Mouse (Mus musculus) limb, embryonic 10.5 days (tissue): ENCODE measurements around the gene Acadm. TPM values are rescaled to one million over a fixed set of nuclear protein-coding genes. Genes with fewer than 3 reads are reported as not detected.

Experiments used
- DNase-seq: peaks from one replicate; pipeline ENCODE4 v3.0.0-alpha.2; 2017; ENCODE audit warnings: low spot score
- H3K27ac ChIP-seq: fragments of 300-500 bp; sonication (generic); 2 replicates; pipeline ENCODE4 v1.5.1; 2016; ENCODE audit warnings: mild to moderate bottlenecking
- H3K27me3 ChIP-seq: fragments of 300-500 bp; sonication (generic); 2 replicates; pipeline ENCODE4 v1.6.1; 2016; ENCODE audit warnings: low read depth, mild to moderate bottlenecking; ENCODE audit not compliant: poor library complexity, severe bottlenecking
- H3K36me3 ChIP-seq: fragments of 300-500 bp; sonication (generic); 2 replicates; pipeline ENCODE4 v1.6.1; 2016; ENCODE audit warnings: mild to moderate bottlenecking, moderate library complexity
- H3K4me1 ChIP-seq: fragments of 300-500 bp; sonication (generic); 2 replicates; pipeline ENCODE4 v1.6.1; 2016
- H3K4me3 ChIP-seq: fragments of 300-500 bp; sonication (generic); 2 replicates; pipeline ENCODE4 v1.5.1; 2016; ENCODE audit warnings: mild to moderate bottlenecking, moderate library complexity
- H3K9me3 ChIP-seq: fragments of 300-500 bp; sonication (generic); replicated peaks from 2 replicates; pipeline ENCODE4 v1.6.1; 2016; ENCODE audit warnings: mild to moderate bottlenecking
- WGBS: fragments of 180-500 bp; shearing (Covaris S2); methylation state at CpG from one replicate; pipeline ENCODE4 v1.1.7; 2016; 5-methylcytosine and 5-hydroxymethylcytosine counted together
- polyA plus RNA-seq: library from polyadenylated mRNA; unstranded; fragments of >200 nt; fragmentation: Nextera tagmentation; extraction: Ambion mirVana; gene quantifications from 2 replicates; pipeline ENCODE4 v1.2.1, GENCODE M21; 2016

The Acadm gene
- polyA plus RNA-seq = 30.7 and 35.3 TPM in 2 replicates

DNA sequence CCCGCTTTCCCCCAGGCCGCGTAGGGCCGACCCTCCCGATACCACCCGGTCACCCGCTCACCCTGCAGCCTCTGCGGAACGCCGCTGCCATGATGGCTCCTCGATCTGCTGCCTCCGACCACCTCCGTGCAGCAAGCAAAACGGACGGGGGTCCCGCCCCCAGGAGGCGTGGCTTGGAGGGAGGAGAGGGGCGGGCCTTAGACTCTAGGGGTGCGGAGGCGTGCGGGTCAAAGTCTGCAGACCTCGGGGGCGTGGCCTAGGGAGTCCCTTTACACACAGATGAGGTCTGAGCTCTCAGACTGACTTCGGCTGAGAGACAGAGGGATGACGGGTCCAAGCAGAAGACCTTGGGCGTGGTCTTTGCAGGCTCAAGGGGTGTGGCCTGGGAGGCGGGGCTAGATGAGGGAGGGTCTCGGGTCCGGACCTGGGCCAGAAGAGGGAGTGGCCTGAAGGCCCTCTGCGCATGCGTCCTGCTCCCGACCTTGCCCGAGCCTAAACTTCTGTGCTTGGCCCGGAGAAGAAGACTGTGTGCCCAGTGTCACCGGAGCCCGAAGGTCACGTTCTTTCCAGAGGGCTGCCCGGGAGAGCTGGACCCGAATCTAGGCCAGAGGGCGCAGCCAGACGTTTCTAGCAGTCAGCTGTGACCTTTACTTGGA, at the start of gene Acadm:
Gene Acadm (minus strand): TSS at position 298 of the 656 bp plus-strand sequence.
- Histone ChIP-seq H3K27me3 (no peaks in the 10 kb centered on the region), H3K27ac (peak within 1 kb of the TSS; percentile 90), H3K9me3 (no peaks in the 10 kb centered on the region), H3K4me1 (peaks cover 23% of the 10 kb centered on the region), H3K4me3 (peak within 1 kb of the TSS; percentile 81), H3K36me3 (peaks cover 9% of the 10 kb centered on the region)
- WGBS = under 1% methylated on average over 41 of the region's 41 CpGs
- peak; percentile 99 for DNase-seq

DNA sequence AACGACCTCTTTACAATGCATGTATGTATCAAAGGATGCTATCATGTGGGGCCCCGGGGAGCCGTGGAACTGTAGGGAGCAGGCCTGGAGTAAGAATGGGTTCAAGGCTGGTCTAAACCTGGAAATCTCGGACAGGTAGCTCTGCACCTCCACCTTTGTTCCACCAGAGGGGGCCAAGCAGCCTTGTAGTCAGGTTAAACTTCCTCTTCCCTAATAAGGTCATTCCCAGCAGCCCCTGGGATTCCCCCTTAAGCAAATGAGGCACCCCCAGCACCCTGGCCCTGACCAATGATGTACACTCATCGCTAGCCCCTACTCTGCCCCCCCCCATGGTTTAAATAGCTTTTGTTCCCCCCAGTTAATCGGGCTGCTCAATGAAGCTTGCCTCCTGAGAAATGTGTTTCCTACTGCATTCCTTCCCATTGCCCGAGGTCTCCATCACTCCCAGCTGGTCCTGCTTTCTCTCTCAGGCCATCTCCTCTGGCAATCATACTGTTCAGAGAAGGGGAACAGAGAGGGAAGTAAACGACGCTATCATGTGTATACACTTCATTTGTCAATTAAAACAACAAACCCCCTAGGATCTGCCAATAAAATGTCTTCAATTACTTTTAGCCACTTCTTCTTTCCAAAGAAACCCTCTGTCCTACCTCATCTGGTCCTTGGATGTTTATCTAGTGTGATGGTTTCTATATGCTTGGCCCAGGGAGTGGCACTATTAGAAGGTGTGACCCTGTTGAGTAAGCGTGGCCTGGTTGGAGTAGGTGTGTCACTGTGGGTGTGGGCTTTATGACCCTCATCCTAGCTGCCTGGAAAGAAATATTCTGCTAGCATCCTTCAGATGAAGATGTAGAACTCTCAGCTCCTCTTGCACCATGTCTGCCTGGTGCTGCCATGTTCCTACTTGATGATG, 40.3 kb upstream of the Acadm start:
- no peaks in the 10 kb centered on the region for H3K27me3 ChIP-seq
- no peaks in the 10 kb centered on the region for H3K36me3 ChIP-seq
- DNase-seq = peak; percentile 49
- WGBS = 54% methylated on average over 10 of the region's 10 CpGs
- no peaks in the 10 kb centered on the region for H3K9me3 ChIP-seq
- H3K4me3 ChIP-seq = no peak overlapping the region
- no peak overlapping the region for H3K27ac ChIP-seq
- no peaks in the 10 kb centered on the region for H3K4me1 ChIP-seq

DNA sequence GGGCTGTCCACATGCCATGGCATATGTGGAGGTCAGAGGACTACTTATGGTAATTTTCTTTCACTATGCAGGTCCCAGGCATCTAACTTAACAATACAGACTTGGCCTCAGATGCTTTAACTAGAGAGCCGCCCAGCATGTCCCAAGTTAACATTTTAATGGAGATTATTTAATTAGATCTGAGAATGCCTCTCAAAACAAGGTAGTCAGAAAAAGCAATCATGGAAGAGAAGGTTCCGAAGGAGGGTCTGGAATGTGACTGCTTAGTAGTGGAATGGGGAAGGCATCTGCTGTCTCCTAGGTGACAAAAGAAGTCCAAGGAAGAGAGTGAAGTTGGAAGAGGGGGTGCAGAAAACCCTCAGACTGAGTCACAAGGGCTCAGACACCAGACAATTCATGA, 36.2 kb upstream of the Acadm start:
- H3K27me3 ChIP-seq = peaks cover 22% of the 10 kb centered on the region
- no peak overlapping the region for H3K27ac ChIP-seq
- H3K36me3 ChIP-seq = no peaks in the 10 kb centered on the region
- H3K4me1 ChIP-seq = no peaks in the 10 kb centered on the region
- H3K4me3 ChIP-seq = no peak overlapping the region
- no peaks in the 10 kb centered on the region for H3K9me3 ChIP-seq
- 76% methylated on average over 2 of the region's 2 CpGs for WGBS
- no peak for DNase-seq

DNA sequence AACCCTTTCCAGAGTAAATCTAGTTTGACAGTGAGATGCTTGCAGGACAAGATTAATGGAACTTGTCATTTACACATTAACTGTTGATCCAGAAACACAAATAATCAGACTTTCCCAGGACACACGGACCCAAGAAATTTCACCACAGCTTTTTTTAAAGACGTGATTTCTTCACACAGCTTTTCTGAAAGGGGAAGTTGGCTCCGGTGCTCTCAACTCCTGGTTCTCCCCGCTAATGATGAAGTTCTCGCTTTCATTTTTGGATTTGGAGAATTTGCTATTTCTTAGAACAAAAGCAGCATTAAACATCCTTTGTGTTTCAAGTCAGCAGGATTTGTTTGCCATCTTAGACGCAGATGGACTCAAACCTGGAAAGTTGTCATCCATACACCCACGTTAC, 31.4 kb upstream of the Acadm start:
- H3K4me1 ChIP-seq = peaks cover 20% of the 10 kb centered on the region
- no peak overlapping the region for H3K4me3 ChIP-seq
- H3K27ac ChIP-seq = no peak overlapping the region
- H3K27me3 ChIP-seq = peaks cover 70% of the 10 kb centered on the region
- no peaks in the 10 kb centered on the region for H3K36me3 ChIP-seq
- no peak for DNase-seq
- no peaks in the 10 kb centered on the region for H3K9me3 ChIP-seq
- 87% methylated on average over 7 of the region's 7 CpGs for WGBS

DNA sequence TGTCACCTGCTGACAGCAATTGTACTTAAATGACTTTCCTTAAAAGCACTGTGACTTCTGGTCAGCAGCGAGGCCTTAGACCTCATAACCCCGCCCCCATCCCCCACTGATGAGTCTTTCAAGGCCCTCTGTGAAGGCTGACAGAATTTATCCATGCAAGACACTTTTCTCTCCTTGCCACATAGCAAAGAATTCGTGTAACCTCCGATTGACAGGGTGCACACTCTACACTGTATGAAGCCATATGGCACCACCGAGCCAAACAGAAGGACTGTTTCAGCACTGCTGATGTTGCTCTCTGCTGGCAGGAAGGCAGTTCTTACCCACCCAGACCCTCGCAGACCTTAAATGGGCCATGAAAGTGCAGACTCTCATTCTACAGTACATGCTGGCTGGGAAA, 30.6 kb upstream of the Acadm start:
- no peaks in the 10 kb centered on the region for H3K9me3 ChIP-seq
- peaks cover 20% of the 10 kb centered on the region for H3K4me1 ChIP-seq
- no peak for DNase-seq
- no peak overlapping the region for H3K27ac ChIP-seq
- 10% methylated on average over 6 of the region's 6 CpGs for WGBS
- peaks cover 76% of the 10 kb centered on the region for H3K27me3 ChIP-seq
- H3K36me3 ChIP-seq = no peaks in the 10 kb centered on the region
- no peak overlapping the region for H3K4me3 ChIP-seq

DNA sequence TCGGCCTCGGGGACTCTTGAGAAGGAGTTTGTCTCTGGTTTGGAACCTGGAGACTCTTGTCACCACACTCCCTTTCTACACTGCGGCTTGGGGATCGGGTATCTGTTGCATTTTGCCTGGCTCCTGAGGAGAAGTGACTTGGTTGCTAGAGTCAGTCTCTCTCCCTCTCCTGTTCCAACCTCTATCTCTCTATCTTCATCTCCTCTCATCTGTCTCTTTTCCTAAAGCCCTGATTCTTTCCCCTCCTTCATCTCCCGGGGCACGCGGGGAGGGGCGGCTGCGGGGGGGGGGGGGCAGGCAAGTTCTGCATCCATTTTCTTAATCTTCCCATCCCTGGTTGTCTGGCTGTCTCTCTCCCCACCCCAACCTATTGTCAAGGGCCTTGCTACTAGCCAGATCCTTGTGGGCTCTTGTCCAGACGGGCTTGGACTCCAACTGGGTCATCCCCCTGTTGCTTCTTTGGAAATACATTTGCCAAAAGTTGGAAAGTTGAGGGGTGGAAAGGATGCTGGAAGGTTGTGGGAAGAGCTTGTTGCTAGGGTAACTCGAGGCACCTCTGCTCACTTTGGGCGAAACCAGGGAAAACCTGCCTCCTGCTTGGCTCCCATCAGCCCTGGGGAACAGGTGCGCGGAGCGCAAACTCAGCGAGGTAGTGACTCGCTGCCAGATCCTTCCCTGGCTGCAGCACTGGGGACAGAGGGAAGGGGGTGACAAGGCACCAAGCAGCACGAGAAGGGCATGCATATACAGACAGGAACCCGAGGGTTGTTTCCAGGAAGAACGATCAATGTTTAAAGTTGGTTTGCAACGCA, 29.7 kb upstream of the Acadm start:
- H3K27ac ChIP-seq = peak overlapping the region; percentile 57; the same call in 1 of the 2 replicates
- DNase-seq = peak; percentile 34

DNA sequence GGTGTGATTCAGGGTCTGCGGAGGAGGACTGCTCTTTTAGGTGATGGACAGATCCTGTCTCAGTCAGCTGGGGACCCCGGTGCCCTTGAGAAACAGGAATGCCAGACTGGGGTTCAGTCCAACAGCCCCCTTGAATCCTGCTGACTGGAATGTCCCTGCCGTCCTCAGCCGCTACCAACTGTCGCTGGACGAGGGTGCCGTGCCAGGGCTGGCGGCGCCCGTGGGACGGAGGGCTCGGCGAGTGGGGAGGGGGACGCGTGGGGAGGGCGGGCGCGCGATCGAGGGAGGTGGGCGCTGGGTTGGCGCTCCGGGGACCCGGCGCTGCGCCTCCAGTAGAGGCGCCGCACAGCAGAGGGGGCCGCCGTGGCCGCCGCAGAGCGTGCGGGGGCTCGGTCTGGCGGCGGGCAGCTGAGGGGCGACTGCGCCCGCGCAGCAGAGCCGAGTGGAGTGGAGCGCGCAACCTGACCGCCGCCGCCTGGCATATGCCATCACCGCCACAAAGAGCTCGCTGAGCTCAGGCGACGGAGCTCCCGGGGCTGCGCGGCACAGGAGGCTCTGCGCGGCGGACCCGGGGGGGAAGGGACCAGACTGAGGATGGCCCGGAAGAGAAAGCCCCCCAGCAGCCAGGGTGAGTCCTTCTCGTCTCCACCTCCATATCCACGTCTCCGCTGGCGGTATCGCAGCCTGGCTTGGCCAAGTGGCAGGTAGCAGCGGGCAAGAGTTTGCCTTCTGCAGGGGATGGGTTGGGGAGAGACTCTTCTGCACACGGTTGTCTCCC, 28.9 kb upstream of the Acadm start, which contains the start of gene Slc44a5:
Gene Slc44a5 (plus strand): TSS at position 266 of the 778 bp plus-strand sequence.
- Histone ChIP-seq H3K27me3 (peaks cover 70% of the 10 kb centered on the region), H3K4me3 (peak within 1 kb of the TSS; percentile 67), H3K9me3 (no peaks in the 10 kb centered on the region), H3K4me1 (peaks cover 20% of the 10 kb centered on the region), H3K36me3 (no peaks in the 10 kb centered on the region), H3K27ac (peak within 1 kb of the TSS; percentile 57)
- under 1% methylated on average over 65 of the region's 66 CpGs for WGBS
- DNase-seq = peak; percentile 61

More for the DNA sequence above, 29.7 kb upstream of the Acadm start:
- H3K4me3 ChIP-seq = peak overlapping the region; percentile 67
- no peaks in the 10 kb centered on the region for H3K9me3 ChIP-seq
- H3K4me1 ChIP-seq = peaks cover 20% of the 10 kb centered on the region
- peaks cover 71% of the 10 kb centered on the region for H3K27me3 ChIP-seq
- no peaks in the 10 kb centered on the region for H3K36me3 ChIP-seq
- WGBS = 6% methylated on average over 21 of the region's 21 CpGs

DNA sequence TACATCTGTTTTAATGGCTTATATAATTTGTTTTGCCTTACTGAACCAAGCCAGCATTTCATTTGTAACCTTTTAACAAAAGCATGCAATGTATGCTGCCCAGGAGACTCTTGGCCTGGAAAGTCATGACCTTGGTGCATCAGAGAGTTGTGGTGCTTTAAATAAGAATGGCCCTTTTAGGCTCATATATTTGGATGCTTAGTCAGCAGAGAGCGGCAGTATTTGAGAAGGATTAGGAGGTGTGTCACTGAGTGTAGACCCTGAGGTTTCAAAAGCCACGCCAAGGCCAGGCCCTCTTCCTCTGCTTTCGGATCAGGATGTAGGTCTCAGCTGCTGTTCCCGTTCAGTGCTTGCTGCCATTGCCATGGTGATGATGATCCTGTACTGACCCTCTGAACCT, 25.0 kb upstream of the Acadm start:
- no peaks in the 10 kb centered on the region for H3K36me3 ChIP-seq
- DNase-seq = no peak
- peaks cover 18% of the 10 kb centered on the region for H3K4me1 ChIP-seq
- no peaks in the 10 kb centered on the region for H3K9me3 ChIP-seq
- WGBS = 89% methylated on average over 4 of the region's 4 CpGs
- H3K27me3 ChIP-seq = peaks cover 43% of the 10 kb centered on the region
- H3K4me3 ChIP-seq = no peak overlapping the region
- no peak overlapping the region for H3K27ac ChIP-seq

DNA sequence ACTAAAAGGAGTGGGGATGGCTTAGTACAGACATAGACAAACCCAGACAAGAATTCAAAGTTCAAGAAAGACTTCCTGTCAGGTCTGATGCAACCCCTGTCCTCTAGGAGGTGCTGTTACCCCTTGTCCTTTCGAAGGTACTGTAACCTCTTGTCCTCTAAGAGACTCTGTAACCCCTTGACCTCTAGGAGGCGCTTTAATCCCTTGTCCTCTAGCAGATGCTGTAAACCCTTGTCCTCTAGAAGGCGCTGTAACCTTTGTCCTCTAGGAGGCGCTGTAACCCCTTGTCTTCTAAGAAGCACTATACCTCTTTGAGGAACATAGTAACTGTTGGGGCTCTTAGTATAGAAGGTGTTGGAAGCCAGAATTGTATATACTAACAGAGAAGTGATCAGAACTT, 24.1 kb upstream of the Acadm start:
- Histone ChIP-seq H3K36me3 (no peaks in the 10 kb centered on the region), H3K27ac (no peak overlapping the region), H3K4me1 (peaks cover 9% of the 10 kb centered on the region), H3K9me3 (no peaks in the 10 kb centered on the region), H3K27me3 (peaks cover 34% of the 10 kb centered on the region), H3K4me3 (no peak overlapping the region)
- 48% methylated on average over 4 of the region's 4 CpGs for WGBS
- DNase-seq = no peak

DNA sequence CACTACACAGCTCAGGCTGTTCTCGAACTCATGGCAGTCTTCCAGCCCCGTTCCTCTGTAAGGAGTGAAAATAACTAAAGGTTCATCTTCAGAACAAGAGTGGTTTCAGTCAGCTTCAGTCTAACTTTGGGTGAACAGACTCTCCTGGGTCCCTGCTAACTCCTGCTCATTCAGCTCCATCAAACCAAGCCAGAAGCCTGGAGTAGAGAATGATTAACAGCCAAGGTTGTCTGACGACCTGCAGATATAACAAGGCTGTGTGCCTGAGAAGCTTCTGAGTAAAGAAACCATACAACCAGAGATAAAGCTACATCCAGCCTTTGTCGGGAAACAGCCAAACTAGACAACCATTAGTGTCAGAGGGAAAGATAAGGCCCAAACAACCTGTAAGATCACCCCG, 23.0 kb upstream of the Acadm start:
- 79% methylated on average over 5 of the region's 5 CpGs for WGBS
- no peaks in the 10 kb centered on the region for H3K36me3 ChIP-seq
- no peak overlapping the region for H3K4me3 ChIP-seq
- H3K27me3 ChIP-seq = peaks cover 23% of the 10 kb centered on the region
- H3K27ac ChIP-seq = no peak overlapping the region
- DNase-seq = no peak
- H3K4me1 ChIP-seq = no peaks in the 10 kb centered on the region
- no peaks in the 10 kb centered on the region for H3K9me3 ChIP-seq

DNA sequence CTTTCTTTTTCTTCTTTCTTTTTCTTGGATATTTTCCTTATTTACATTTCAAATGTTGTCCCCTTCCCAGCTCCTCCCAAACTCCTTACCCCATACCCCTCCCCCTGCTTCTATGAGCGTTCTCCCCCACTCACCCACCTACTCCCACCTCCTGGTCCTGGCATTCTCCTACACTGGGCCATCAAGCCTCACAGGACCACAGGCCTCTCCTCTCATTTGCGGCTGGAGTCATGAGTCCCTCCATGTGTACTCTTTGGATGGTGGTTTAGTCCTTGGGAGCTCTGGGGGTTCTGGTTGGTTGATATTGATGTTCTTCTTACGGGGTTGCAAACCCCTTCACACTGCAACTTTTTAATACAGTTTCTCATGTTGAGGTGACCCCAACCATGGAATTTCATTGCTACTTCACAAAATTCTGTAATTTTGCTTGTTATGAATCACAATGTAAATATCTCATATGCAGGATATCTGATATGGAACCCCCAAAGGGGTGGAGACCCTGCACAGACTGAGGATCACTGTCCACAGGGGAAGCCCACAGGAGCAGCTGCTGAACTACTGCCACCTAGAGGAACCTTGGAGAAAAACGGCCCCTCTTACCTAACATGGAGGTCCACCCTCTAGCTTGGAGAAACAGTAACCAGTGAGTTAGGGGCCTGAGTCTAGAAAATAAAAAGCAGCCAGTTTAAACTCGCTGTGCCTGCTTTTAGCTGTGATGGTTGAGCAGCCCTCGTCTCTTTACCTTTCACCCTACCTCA, 17.4 kb upstream of the Acadm start:
- H3K9me3 ChIP-seq = no peaks in the 10 kb centered on the region
- no peaks in the 10 kb centered on the region for H3K27me3 ChIP-seq
- no peak overlapping the region for H3K27ac ChIP-seq
- H3K4me3 ChIP-seq = no peak overlapping the region
- DNase-seq = no peak
- H3K36me3 ChIP-seq = no peaks in the 10 kb centered on the region
- 73% methylated on average over 6 of the region's 6 CpGs for WGBS
- no peaks in the 10 kb centered on the region for H3K4me1 ChIP-seq
